Mouse (Mus musculus) neutrophil, adult 65 days (primary cell): ENCODE measurements around the gene Dzip1l. TPM values are rescaled to one million over a fixed set of nuclear protein-coding genes. Genes with fewer than 3 reads are reported as not detected.

Experiments used
- total RNA-seq: library from RNA; stranded (reverse); gene quantifications from 2 replicates; pipeline ENCODE4 v1.2.4, GENCODE M21; 2023

The Dzip1l gene
- not detected in 2 replicates for total RNA-seq

GRCm38 (mm10) chr9:99629281-99630011 is at the start of gene Dzip1l:
Gene Dzip1l (plus strand): TSS chr9:99629496.

GRCm38 (mm10) chr9:99612202-99612601 is 17.1 kb upstream of the Dzip1l start, which contains the start of gene A4gnt:
Gene A4gnt (plus strand): TSS chr9:99612502.

DNA sequence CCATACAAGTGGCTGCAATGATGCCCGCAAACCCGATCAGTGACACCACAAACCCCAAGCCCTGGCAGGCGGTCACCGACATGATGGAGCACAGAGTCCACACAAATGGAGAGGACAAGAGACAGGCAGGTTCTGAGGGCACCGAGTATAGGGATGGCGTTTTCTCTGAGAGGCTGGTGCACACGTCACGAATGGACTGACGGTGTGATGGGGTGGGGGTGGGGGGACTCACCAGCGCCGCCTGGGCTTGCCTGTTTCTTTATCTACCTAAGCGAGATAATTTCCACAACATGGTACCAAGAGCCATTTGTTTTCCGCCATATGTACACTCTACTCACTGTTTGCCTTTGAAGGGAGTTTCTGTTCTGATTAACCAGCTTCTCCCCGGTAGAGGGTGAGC is 87.8 kb downstream of the Dzip1l start, which contains the start of gene Cldn18:
Gene Cldn18, minus strand, starts transcription at position 134 of the 400 bp plus-strand sequence.

Other genes starting within 250 kb of the Dzip1l start
- not detected in 2 replicates for gene Mras, start 192.1 kb upstream of the Dzip1l start, total RNA-seq
- gene Nme9, start 178.0 kb upstream of the Dzip1l start, total RNA-seq, result not detected in 2 replicates
- gene Armc8, start 60.6 kb upstream of the Dzip1l start, total RNA-seq, result 20.7 and 24.7 TPM in 2 replicates
- gene Dbr1, start 53.7 kb upstream of the Dzip1l start, total RNA-seq, result 13.7 and 17.9 TPM in 2 replicates
- gene A4gnt, start 17.0 kb upstream of the Dzip1l start, total RNA-seq, result not detected in 2 replicates
- gene Cldn18, start 87.8 kb downstream of the Dzip1l start, total RNA-seq, result not detected in 2 replicates
- gene Sox14, start 246.7 kb downstream of the Dzip1l start, total RNA-seq, result not detected in 2 replicates